In genomic region chr14:71199178-71199879, GRCm38 (mm10) we compare ENCODE assay signal across 1 mouse cellular context.
TF ChIP-seq lines count a peak whose summit lies in the region.

No protein-coding gene starts in this region.

TF ChIP-seq in MEL, 35 proteins besides CTCF, POLR2A, EP300 and RAD21 (continued from another document):
- TF ChIP-seq ZMIZ1 (IDR thresholded peaks at IDR 0.05; ENCODE audit: low read depth, low read length), result no peak
- no peak for TF ChIP-seq E2F4 (IDR thresholded peaks at IDR 0.05; ENCODE audit: borderline replicate concordance, low read depth, low read length)
- no peak for TF ChIP-seq MEF2A (IDR thresholded peaks at IDR 0.05; ENCODE audit: extremely low read depth, insufficient replicate concordance, low read depth, low read length, poor library complexity, severe bottlenecking)
- TF ChIP-seq ETS1 (IDR thresholded peaks at IDR 0.05; ENCODE audit: low read depth, low read length), result peak; percentile 90
- TF ChIP-seq TCF12 (IDR thresholded peaks at IDR 0.05; ENCODE audit: low read depth, low read length), result peak; percentile 94
- no peak for TF ChIP-seq KAT2A (conservative IDR thresholded peaks at IDR 0.05; ENCODE audit: low read depth, low read length)
- TF ChIP-seq TAL1 (IDR thresholded peaks at IDR 0.05; ENCODE audit: low read length), result peak; percentile 88
- TF ChIP-seq NRF1 (IDR thresholded peaks at IDR 0.05; ENCODE audit: insufficient read depth, low read depth, low read length, poor library complexity, severe bottlenecking), result no peak
- peak; percentile 75 for TF ChIP-seq SIN3A (IDR thresholded peaks at IDR 0.05; ENCODE audit: low read length)
- TF ChIP-seq MAX (IDR thresholded peaks at IDR 0.05; ENCODE audit: low read length), result peak; percentile 52; the same call in 1 of the 2 replicates
- TF ChIP-seq TBP (IDR thresholded peaks at IDR 0.05; ENCODE audit: low read depth, low read length), result peak; percentile 73
